Mouse (Mus musculus) liver, adult 2 months (tissue): ENCODE measurements around the gene Mrpl37.

Source experiments
- CTCF ChIP-seq: fragments of 200-500 bp; IDR thresholded peaks from 2 replicates; pipeline ENCODE4 v1.5.1; 2011; ENCODE audit warnings: low read depth, low read length, control low read depth
- POLR2A ChIP-seq: fragments of 200-500 bp; IDR thresholded peaks from 2 replicates; pipeline ENCODE4 v1.6.1; 2011; ENCODE audit warnings: low read length, control low read depth; ENCODE audit not compliant: insufficient read depth; ENCODE audit errors: extremely low read depth

- no peak for TF ChIP-seq CTCF
- TF ChIP-seq POLR2A: no peak
Measured at GRCm38 (mm10) chr4:107038303-107038702, 28.4 kb downstream of the Mrpl37 start.
